Mouse (Mus musculus) layer of hippocampus, adult 2 months (tissue): Measurements from ENCODE around the gene Pcyt2. TPM values are rescaled to one million over a fixed set of nuclear protein-coding genes. Genes with fewer than 3 reads are reported as not detected.

Experiments used
- DNase-seq, 2 experiments: peaks; one replicate each; pipeline ENCODE4 v3.0.0; 2022; ENCODE audit warnings: low spot score in 2 of 2
- H3K27ac ChIP-seq: fragments of 200-600 bp; 2 replicates; pipeline ENCODE4 v1.8.1; 2022
- H3K4me3 ChIP-seq: fragments of 200-600 bp; 2 replicates; pipeline ENCODE4 v1.8.1; 2022; ENCODE audit warnings: mild to moderate bottlenecking
- CTCF ChIP-seq: fragments of 200-600 bp; conservative IDR thresholded peaks from 2 replicates; pipeline ENCODE4 v1.8.1; 2022; ENCODE audit warnings: antibody characterized with exemption, mild to moderate bottlenecking, moderate library complexity
- total RNA-seq, 2 experiments: library from RNA; stranded (reverse); gene quantifications; 2 replicates each; pipeline ENCODE4 v1.2.3; 2021

The Pcyt2 gene
- total RNA-seq, 2 experiments from 2014 or later = 128 to 142 TPM

GRCm38 (mm10) chr11:120580190-120580589, 37.5 kb downstream of the Pcyt2 start:
- DNase-seq = no peak
- no peak for TF ChIP-seq CTCF
- Histone ChIP-seq H3K27ac (peak overlapping the region; percentile 97), H3K4me3 (peak overlapping the region; percentile 76)

DNA sequence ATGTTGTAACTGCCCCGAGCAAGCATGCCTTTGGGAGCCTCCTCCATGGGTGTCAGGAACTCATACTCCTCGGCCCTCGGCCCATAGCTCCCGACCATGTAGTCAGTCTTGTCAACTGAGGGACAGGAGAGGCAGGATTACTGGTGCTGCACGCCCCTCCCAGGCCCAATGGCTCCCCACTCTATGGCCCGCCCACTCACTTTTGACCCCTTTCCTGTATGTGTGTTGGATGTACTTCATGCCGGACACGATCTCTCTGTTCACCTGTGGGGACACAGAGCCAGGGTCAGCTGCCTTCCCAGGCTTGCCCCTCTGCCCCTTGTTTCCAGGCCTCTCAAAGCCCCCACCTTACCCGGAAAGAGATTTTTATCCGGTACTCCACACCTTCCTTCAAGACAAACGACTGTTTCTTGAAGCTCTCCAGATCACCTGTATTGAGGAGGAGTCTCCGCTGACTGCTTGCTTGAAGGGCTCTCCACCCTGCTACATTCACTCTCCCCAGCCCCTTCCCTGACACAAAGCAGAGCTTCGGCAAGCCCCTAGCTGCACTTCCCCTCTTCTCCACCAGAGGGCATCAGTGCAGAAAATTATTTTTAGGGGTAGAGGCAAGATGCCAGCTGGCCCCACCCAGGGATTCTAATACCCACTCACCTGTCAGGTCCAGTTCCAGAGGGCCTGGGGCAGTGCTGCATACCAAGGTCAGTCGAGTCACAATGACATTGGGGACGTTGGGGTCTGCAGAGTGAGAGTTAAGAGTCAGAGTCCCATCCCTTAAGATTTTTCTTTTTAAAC, 38.2 kb downstream of the Pcyt2 start:
- Histone ChIP-seq H3K4me3 (peak overlapping the region; percentile 76), H3K27ac (peak overlapping the region; percentile 97)
- DNase-seq = peak; percentile 70 to 79
- peak; percentile 100 for TF ChIP-seq CTCF

DNA sequence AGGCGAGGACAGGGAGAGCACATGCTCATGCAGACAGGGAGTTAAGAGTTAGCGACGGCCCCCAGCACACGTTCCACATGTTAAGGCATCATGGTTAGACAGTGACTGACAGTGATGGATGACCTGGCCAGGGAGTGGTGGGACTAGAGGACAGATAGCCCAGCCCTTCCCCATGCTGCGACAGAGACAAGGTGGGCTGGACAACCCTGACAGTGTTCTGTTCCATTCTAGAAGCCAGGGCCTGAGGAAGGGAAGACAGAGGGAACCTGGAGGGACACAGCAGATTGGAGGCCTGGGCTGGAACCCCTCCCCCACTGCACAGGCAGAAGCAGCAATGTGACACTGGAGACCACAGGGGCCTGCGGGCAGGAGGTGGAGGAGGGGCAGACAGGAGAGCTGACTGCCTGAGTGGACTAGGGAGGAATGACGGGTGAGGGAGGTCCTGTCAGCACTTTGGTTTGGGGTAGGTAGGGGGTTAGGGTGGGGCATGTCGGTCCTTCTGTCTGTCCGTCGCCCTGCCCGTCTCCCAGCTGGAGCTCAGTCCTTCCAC, 39.0 kb downstream of the Pcyt2 start:
- H3K4me3 ChIP-seq = no peak overlapping the region
- DNase-seq = no peak
- no peak for TF ChIP-seq CTCF
- H3K27ac ChIP-seq = no peak overlapping the region

DNA sequence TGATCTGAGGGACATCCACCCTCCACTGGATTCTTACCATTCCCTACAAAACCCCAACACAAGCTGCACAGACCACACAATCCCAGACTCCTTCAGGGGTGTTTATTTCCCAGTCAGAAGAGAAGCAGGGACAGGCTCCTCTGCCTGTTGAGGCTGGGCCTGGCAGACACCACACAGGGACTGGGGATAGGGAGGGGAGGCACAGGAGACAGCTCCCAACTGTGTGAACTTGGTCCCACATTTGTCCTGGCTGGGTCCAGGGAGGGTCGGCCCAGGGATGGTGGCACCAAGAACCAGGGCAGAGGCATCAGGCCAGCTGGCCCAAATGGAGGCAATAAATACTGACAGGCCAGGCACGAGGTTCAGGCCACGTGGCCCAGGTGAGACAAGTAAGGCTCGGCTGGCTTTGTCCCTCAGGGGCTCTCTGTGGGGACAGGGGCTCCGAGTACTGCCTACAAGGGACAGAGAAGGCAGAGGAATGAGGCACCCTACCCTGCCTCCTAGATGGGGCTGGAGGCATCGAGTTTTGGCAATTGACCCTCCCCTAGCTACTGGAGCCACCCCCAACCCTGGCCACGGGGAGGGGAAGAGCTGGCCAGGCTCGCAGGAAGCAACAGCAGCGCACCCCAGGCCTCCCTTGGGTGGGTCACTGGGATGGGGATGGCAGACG, 39.6 kb downstream of the Pcyt2 start:
- no peak for TF ChIP-seq CTCF
- Histone ChIP-seq H3K27ac (no peak overlapping the region), H3K4me3 (no peak overlapping the region)
- DNase-seq = no peak

DNA sequence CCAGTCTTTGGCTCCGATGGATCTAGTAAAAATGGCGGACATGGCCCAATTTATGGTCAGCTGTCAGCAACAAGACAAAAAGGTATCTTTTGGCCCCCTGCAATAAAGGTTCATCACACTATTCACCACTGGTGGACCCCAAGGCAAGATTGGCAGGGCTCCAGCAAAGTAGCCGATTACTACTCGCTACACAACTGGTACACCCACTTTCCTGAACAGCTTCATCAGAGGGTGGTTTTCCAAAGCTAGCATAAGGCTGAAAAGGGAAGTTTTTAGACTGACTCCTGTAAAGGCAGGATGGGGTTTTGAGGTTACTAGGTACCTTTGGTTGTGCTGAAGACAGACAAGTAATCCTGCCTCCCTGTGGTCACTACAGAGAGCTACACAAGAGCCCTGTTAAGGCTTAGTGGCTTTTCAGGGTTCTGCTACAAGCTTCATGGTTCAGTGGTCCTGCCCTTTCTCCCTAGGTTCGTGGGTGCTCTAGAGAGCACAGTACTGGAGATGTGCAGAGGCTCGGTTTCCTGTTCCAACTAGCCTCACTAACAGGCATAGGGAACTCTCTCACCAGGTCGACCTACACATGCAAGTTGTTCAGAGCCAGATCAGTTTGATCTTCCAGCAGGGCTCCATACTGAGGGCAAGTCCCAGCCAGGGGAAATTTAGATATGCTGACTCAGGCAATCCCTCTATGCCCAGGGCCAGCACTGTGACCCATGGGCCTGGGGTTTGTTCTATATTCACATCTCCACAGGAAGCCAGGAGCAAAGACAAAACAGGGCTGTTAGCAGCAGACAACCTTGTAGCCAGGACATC, 40.3 kb downstream of the Pcyt2 start:
- Histone ChIP-seq H3K27ac (no peak overlapping the region), H3K4me3 (no peak overlapping the region)
- peak; percentile 75 for TF ChIP-seq CTCF
- no peak for DNase-seq

DNA sequence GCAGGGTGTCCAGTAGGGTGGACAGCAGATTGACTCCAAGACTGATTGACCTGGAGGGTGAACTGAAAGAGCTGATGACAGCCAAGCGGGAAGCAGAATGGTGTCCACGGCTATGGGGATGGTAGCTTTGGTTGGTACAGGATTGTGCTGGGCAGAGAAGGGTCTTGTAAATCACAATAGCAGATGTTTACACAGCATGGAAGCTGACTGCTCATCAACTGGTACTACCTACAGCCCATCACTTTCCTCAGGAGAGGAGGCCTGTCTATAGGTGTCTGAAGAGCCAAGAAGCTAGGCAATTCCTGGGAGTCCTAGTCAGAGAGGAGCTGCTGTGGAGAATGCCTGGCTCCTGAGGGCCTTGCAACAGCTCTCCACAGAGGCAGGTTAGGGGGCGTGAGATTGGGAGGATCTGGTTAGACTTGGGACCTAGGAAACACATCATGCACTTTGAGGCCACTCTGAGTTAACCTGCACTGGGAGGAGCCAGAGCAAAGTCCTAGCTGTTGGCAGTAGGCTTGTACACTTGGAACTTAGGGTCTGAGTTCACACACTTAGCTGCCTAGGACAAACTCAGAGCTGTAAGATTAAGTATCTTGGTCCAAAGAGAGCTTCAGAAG, 41.3 kb downstream of the Pcyt2 start:
- DNase-seq = no peak
- no peak overlapping the region for H3K27ac ChIP-seq
- no peak overlapping the region for H3K4me3 ChIP-seq
- TF ChIP-seq CTCF = no peak

- no peak for DNase-seq
- Histone ChIP-seq H3K4me3 (no peak overlapping the region), H3K27ac (no peak overlapping the region)
- TF ChIP-seq CTCF = no peak
Measured at GRCm38 (mm10) chr11:120575940-120576339, 41.8 kb downstream of the Pcyt2 start.

DNA sequence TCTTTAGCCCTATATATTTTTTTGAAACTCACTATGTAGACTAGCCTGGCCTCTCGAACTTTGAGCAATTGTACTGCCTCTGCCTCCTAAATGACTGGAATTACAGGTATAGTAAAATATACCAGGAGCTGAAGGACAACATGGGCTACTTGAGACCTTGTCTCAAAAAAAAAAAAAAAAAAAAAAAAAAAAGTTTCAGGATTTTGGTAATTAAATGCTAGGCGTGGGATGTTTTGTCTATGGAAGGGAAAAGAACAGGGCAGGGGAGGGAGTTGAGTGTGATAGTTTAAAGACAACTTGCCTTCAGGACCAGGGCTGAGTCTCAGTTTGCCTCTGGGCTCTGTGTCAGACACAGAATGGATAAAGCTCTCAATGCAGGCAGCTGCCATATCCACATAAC, 42.7 kb downstream of the Pcyt2 start:
- H3K4me3 ChIP-seq = no peak overlapping the region
- no peak for TF ChIP-seq CTCF
- DNase-seq = no peak

DNA sequence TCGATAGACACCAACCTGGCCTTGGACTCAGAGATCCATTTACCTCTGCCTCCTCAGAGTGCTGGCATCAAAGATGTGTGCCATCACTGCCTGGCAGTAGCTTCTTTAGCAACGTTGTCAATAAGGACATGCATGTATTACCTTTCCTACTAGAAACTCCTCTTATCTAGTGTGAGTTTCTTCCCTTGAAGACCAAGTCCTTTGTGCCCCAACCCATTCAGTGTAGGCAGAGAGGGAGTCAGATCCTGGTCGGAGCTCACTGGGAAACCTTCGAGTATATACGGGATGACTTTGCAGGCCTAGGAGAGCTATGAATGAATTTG, 43.5 kb downstream of the Pcyt2 start:
- no peak for DNase-seq
- TF ChIP-seq CTCF = no peak
- peak overlapping the region; percentile 97 for H3K4me3 ChIP-seq
- H3K27ac ChIP-seq = no peak overlapping the region; the same call in 1 of the 2 replicates

More for the DNA sequence above, 42.7 kb downstream of the Pcyt2 start:
- no peak overlapping the region for H3K27ac ChIP-seq

DNA sequence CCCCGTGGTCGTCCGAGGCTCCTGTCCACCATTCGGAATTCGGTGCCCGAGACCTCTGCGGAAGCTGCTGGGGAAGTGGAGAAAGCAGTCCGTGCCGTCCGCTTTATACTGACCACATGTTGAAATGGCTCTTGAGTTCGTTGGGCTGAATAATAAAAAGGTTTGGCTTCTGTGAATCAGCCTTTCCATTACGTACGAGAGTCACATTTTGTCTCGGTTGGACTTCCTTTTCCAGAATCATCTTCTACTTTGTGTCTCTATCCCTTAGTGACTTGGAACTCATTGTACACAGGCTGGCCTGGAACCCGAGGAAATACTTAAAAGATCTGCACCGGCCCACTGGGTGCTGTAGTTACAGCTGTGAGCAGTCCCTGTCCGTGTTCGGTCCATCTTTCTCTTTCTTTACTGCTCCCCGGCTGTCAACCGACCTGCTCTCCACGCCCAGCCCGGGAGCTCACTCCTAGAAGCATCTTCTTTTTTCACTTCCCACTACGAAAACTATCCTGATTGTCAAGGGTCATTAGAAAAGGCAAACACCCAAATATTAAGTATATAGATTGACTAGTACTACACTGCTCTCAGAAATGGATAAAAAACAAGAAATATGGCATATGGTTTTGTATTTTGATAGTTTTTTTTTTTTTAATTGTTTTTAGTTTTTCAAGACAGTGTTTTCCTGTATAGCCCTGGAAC, 44.0 kb downstream of the Pcyt2 start:
- Histone ChIP-seq H3K27ac (peak overlapping the region; percentile 85), H3K4me3 (peak overlapping the region; percentile 97)
- no peak for TF ChIP-seq CTCF
- DNase-seq = no peak

- no peak for TF ChIP-seq CTCF
- Histone ChIP-seq H3K27ac (peak within 1 kb of the TSS; percentile 93), H3K4me3 (peak within 1 kb of the TSS; percentile 97)
- DNase-seq = peak; percentile 99 to 100
Measured at GRCm38 (mm10) chr11:120572752-120573584, 44.8 kb downstream of the Pcyt2 start, which contains the start of gene P4hb. Gene P4hb, minus strand, starts transcription at chr11:120573253.

GRCm38 (mm10) chr11:120572417-120572751, 45.4 kb downstream of the Pcyt2 start:
- DNase-seq = no peak
- TF ChIP-seq CTCF = no peak; the same call in 1 of the 2 replicates
- Histone ChIP-seq H3K27ac (peak overlapping the region; percentile 93), H3K4me3 (peak overlapping the region; percentile 97)
